Mouse (Mus musculus) hindbrain, postnatal 0 days (tissue): Measurements from ENCODE around the gene Plaur. TPM values are rescaled to one million over a fixed set of nuclear protein-coding genes. Genes with fewer than 3 reads are reported as not detected.

Source experiments
- ATAC-seq: fragments of 200-750 bp; cut with Nextera tagmentation; 2 replicates; pipeline ENCODE4 v1.8.0; 2017; ENCODE audit warnings: mild to moderate bottlenecking, moderate TSS enrichment, moderate library complexity
- DNase-seq: peaks from one replicate; pipeline ENCODE4 v3.0.0-alpha.2; 2015; ENCODE audit warnings: low spot score
- H3K27ac ChIP-seq: fragments of 300-500 bp; sonication (generic); 2 replicates; pipeline ENCODE4 v1.5.1; 2014; ENCODE audit warnings: mild to moderate bottlenecking
- H3K27me3 ChIP-seq: fragments of 300-500 bp; sonication (generic); 2 replicates; pipeline ENCODE4 v1.6.1; 2014; ENCODE audit warnings: low read length, mixed read lengths; ENCODE audit not compliant: insufficient read depth
- H3K36me3 ChIP-seq: fragments of 300-500 bp; sonication (generic); 2 replicates; pipeline ENCODE4 v1.6.1; 2014; ENCODE audit warnings: low read length, mixed read lengths; ENCODE audit not compliant: insufficient read depth
- H3K4me1 ChIP-seq: fragments of 300-500 bp; sonication (generic); 2 replicates; pipeline ENCODE4 v1.6.1; 2014; ENCODE audit warnings: antibody characterized with exemption, low read length, mixed read lengths; ENCODE audit not compliant: insufficient read depth
- H3K4me2 ChIP-seq: fragments of 300-500 bp; sonication (generic); 2 replicates; pipeline ENCODE4 v1.6.1; 2014; ENCODE audit warnings: low read depth, mild to moderate bottlenecking, low read length, moderate library complexity, mixed read lengths
- H3K4me3 ChIP-seq: fragments of 300-500 bp; sonication (generic); 2 replicates; pipeline ENCODE4 v1.5.1; 2014; ENCODE audit warnings: low read length
- H3K9ac ChIP-seq: fragments of 300-500 bp; sonication (generic); replicated peaks from 2 replicates; pipeline ENCODE4 v1.6.1; 2014; ENCODE audit warnings: mild to moderate bottlenecking, low read length, moderate library complexity, mixed read lengths
- H3K9me3 ChIP-seq: fragments of 300-500 bp; sonication (generic); 2 replicates; pipeline ENCODE4 v1.6.1; 2016; ENCODE audit warnings: low read length, mixed read lengths
- CTCF ChIP-seq: IDR thresholded peaks from 2 replicates; pipeline ENCODE4 v1.5.1; 2016; ENCODE audit warnings: antibody characterized with exemption, control low read depth, low read depth
- WGBS: fragments of 180-500 bp; shearing (Covaris S2); extraction: QIAGEN DNeasy Blood & Tissue Kit; methylation state at CpG from one replicate; pipeline ENCODE4 v1.1.7; 2014; 5-methylcytosine and 5-hydroxymethylcytosine counted together
- polyA plus RNA-seq: library from polyadenylated mRNA; unstranded; fragments of >200 nt; fragmentation: Nextera tagmentation; extraction: Ambion mirVana; gene quantifications from 2 replicates; pipeline ENCODE4 v1.2.1, GENCODE M21; 2015
- total RNA-seq: library from RNA; depleted of rRNA; stranded (reverse); fragments of >200 nt; gene quantifications from 2 replicates; pipeline ENCODE4 v1.2.3, GENCODE M21; 2014

Plaur gene
- total and polyA plus RNA-seq, 2 experiments from 2014 or later = 1.3 to 4.8 TPM

DNA sequence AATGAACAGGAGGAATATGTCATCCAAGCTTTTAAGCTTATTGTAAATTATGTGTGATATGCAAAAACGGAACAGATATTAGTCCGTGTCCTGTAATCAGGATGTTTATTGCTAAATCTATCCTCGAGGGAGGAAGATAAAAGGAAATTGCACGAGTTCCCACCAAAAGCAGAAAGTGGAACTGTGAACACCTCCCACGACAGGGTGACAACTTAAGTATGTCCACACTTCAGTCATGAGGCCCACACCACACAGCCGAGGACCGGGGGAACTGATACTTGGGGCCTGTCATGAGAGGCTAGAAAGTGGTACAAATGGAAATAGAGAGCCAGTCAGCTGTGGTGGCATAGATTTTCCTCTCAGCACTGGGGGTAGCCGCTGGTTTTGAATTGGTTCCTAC lies 20.0 kb upstream of the Plaur start:
- Histone ChIP-seq H3K27me3 (no peaks in the 10 kb centered on the region), H3K36me3 (no peaks in the 10 kb centered on the region), H3K9me3 (no peaks in the 10 kb centered on the region), H3K27ac (no peak overlapping the region), H3K4me3 (no peak overlapping the region), H3K9ac (no peak overlapping the region), H3K4me1 (no peaks in the 10 kb centered on the region), H3K4me2 (no peak overlapping the region)
- no peak for TF ChIP-seq CTCF
- DNase-seq (no peak), ATAC-seq (no peak)
- 79% methylated on average over 8 of the region's 8 CpGs for WGBS

DNA sequence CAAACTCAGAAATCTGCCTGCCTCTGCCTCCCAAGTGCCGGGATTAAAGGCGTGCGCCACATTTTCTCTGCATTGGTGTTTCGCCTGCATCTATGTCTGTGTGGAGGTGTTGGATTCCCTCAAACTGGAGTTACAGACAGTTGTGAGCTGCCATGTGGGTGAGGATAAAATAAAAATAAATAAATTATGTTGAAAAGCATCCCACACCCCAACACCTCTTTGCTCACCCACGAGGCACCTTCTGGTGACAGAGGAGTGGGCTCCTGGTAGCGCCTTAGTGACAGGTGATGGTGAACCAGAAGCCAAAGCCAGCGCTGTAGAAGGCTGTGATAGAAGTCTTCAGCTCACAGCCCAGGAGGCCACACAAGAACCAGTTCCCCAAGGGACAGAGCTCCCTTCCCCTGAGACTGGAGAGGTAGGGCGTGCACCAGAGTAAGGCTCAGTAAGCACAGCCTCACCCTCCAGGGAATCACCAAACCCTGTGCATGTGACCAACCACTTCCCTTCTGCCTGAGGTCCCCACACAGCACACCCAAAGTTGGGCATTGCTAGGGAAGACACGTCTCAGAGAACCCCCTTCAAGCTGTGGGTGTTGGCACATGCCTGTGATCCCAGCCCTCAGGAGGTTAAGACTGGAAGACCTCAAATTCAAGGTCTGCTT lies 16.9 kb upstream of the Plaur start:
- no peak overlapping the region for H3K4me2 ChIP-seq
- no peaks in the 10 kb centered on the region for H3K4me1 ChIP-seq
- H3K27me3 ChIP-seq = no peaks in the 10 kb centered on the region
- no peaks in the 10 kb centered on the region for H3K36me3 ChIP-seq
- no peaks in the 10 kb centered on the region for H3K9me3 ChIP-seq
- H3K9ac ChIP-seq = no peak overlapping the region
- no peak for ATAC-seq
- TF ChIP-seq CTCF = no peak
- WGBS = 90% methylated on average over 9 of the region's 9 CpGs
- no peak for DNase-seq
- H3K4me3 ChIP-seq = no peak overlapping the region
- H3K27ac ChIP-seq = no peak overlapping the region

DNA sequence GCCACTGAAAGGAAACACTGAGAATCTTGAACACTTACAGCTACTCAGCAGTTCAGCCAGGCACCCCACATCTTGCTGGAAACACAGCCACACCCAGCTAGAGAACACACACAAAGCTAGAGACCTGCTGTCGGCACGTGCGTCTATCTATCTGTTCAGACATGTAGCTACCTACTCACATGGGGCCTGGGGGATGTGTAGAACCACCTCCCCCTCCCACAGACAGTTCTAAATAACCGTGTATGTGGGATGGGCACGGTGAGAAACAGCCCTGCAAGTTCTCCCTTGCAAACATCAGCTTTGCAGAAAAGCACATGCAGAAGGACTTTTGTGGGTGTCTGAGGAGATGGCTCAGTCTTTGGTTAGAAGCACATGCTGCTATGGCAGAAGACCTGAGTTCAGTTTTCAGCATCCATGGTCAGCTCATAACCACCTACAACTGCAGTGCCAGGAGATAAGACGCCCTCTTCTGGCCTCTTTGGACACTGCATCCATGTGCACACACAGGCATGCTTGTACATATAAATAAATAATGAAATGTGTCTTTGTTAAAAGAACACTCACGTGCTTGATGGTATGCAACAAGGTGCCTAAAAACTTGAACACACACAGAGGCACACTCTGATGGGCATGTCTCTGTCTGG lies 15.5 kb upstream of the Plaur start:
- WGBS = 80% methylated on average over 7 of the region's 7 CpGs
- no peak overlapping the region for H3K4me2 ChIP-seq
- H3K4me3 ChIP-seq = no peak overlapping the region

DNA sequence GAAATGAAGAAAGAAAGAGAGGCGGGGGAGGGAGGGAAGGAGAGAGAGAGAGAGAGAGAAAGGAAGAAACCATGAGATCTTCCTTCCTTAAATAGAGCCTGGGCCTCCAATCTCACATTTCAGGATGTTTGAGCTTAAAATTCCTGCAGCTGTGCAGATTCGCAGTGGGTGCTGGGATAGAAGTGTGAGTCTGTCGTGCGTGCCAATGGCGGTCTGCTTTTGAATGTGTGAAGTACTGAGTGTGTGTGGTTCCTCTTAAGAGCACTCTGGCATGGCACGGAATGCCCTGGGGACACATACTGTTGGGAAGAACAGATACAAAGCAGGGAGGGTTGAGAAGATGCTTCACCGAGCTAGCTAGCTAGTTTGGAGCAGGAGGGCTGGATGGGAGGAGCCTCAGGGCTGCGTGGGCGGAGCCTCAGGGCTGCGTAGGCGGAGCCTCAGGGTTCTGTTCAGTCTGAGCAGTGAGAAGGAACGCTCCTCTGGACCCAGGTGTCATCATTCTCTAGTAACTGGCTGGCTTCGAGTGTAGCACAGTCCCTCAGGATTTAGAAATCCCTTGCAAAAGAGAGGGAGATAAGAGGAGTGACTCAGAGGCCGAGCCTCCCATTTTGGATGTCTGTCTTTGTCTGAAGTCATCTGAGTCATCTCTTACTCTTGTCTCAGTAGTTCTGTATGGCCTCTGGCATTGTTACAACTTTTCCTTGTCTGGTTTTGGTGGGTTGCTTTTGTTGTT lies 13.3 kb upstream of the Plaur start:
- no peaks in the 10 kb centered on the region for H3K36me3 ChIP-seq
- H3K4me3 ChIP-seq = no peak overlapping the region
- no peak overlapping the region for H3K27ac ChIP-seq
- no peak overlapping the region for H3K9ac ChIP-seq
- DNase-seq (peak; percentile 12), ATAC-seq (peak; percentile 61; the same call in 1 of the 2 replicates)
- H3K4me1 ChIP-seq = no peaks in the 10 kb centered on the region
- no peak for TF ChIP-seq CTCF
- H3K27me3 ChIP-seq = no peaks in the 10 kb centered on the region
- no peaks in the 10 kb centered on the region for H3K9me3 ChIP-seq
- H3K4me2 ChIP-seq = no peak overlapping the region
- WGBS = 58% methylated on average over 14 of the region's 14 CpGs

More for the DNA sequence above, 15.5 kb upstream of the Plaur start:
- H3K9ac ChIP-seq = no peak overlapping the region
- H3K27ac ChIP-seq = no peak overlapping the region
- TF ChIP-seq CTCF = peak; percentile 26
- H3K4me1 ChIP-seq = no peaks in the 10 kb centered on the region
- no peak for ATAC-seq
- no peaks in the 10 kb centered on the region for H3K9me3 ChIP-seq
- DNase-seq = no peak
- no peaks in the 10 kb centered on the region for H3K36me3 ChIP-seq
- no peaks in the 10 kb centered on the region for H3K27me3 ChIP-seq

DNA sequence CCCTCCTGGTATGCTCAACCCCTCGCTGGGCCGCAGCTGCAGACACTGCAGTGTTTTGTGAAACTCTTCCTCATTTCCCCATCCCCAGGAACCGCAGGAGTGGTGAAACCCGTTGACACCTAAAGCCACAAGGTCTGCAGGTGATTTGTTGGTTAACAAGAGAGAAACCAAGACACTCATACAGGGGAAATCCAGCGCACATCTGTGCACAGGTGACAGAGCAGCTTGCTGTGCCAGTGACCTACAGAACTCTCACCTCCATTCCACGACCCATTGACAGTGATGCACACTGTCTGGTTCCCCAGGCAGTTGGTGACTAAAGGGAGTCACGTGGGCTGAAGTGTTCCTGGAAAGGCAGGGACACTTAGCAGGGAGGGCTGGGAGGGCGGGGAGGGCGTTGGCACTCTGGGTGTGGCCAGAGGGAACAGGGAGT lies 11.7 kb upstream of the Plaur start:
- no peaks in the 10 kb centered on the region for H3K9me3 ChIP-seq
- no peak overlapping the region for H3K9ac ChIP-seq
- WGBS = 62% methylated on average over 9 of the region's 9 CpGs
- no peaks in the 10 kb centered on the region for H3K4me1 ChIP-seq
- H3K36me3 ChIP-seq = no peaks in the 10 kb centered on the region
- H3K27me3 ChIP-seq = no peaks in the 10 kb centered on the region
- no peak overlapping the region for H3K4me2 ChIP-seq
- DNase-seq (no peak), ATAC-seq (no peak)
- TF ChIP-seq CTCF = no peak
- H3K27ac ChIP-seq = no peak overlapping the region
- H3K4me3 ChIP-seq = no peak overlapping the region

DNA sequence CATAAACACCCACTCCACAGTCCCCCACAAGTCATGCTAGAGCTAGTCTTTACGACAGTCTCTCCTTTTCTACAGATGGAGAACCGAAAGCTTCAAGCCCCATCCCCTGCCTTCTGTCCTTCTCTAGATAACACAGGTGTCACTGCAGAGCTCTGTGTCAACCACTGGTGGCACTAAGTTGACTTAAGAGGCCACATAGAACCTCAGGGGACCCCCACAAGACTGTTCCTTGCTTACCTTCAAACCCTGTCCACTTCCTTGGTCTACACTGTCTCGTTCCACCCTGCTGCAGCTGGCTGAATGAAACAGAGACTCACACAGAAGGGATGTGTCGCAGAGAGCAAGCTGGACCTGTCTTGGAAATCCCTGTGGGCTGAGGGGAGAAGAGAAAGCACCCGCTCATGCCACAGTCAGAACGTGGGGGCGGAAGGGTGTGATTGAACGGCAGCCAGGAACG lies 10.4 kb upstream of the Plaur start, which contains the start of gene Irgc1:
Gene Irgc1, minus strand, starts transcription at position 443 of the 457 bp plus-strand sequence.
- WGBS = 83% methylated on average over 9 of the region's 9 CpGs
- no peak for TF ChIP-seq CTCF
- Histone ChIP-seq H3K4me3 (no peak within 1 kb of the TSS), H3K27ac (no peak within 1 kb of the TSS), H3K27me3 (no peaks in the 10 kb centered on the region), H3K4me2 (no peak within 1 kb of the TSS), H3K9me3 (no peaks in the 10 kb centered on the region), H3K9ac (no peak within 1 kb of the TSS), H3K36me3 (no peaks in the 10 kb centered on the region), H3K4me1 (no peaks in the 10 kb centered on the region)
- ATAC-seq = no peak
- DNase-seq = no peak
